Mouse (Mus musculus): Measurements from ENCODE around the gene Atp2b2. TPM values are rescaled to one million over a fixed set of nuclear protein-coding genes. Genes with fewer than 3 reads are reported as not detected.

Gene Atp2b2
- total RNA-seq, 2 experiments from 2014 or later = not detected

DNA sequence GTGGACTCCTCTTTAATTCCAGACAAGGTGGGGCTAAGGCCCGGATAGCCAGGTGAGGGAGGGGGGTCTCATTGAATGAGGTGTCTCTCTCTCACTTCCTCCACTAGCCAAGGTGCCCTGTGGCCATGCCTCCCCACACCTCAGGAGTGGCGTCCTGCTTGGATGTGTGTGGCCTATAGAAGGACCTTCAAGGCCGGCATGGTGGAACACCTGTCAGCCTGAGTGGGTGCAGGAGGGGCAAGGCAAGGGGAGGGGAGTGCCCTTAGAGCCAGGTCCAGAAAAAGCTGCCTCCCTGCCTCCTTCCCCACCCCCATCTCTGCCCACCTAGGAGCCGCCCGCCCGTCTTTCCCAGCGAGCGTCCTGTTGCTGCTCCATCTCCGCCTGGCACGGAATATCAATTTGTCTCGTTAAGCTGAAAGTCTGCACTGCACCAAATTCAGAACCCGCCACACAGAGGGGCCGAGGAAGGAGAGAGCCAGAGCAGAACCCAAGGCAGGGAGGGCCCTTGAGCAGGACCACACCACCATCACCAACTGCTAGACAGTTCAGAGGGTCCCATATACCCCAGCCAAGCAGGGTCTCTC is 150.2 kb downstream of the Atp2b2 start:
- no peak for ATAC-seq (ENCODE audit: poor library complexity, severe bottlenecking)

DNA sequence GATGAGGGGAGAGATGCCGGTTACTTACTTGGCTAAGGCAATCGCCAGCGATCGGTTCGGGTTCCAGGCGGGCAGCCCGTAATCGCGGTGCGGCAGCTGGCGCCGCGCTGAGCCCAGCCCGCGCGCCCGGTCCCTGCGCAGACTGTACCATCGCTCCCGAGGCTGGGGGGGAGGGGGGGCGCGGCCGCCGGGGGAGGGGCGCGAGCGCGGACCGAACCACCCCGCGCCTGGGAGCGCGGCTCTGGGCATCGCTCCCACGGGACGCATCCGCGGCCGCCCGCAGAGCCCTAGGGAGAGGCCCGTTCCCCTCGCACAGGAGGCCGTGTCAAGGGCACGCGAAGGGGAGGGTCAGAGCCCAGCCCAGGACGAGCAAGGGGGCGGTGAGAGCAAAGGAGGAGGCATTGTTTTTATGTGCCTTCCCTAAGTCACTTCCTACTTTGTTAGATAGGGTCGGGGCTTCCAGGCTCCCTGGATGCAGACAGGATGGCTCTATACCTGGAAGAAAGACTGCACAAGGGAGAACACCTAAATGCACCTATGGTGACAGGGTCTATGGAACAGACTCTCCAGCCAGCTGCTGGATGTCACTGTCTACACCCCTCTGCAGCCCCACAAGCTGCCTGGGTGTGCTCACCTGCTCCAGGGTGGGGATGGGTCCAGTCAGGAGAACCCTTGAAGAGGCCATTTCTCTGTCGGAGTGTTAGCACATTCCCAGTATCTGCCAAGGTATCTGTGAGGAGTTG is 151.0 kb downstream of the Atp2b2 start:
- ATAC-seq (ENCODE audit: poor library complexity, severe bottlenecking) = no peak

DNA sequence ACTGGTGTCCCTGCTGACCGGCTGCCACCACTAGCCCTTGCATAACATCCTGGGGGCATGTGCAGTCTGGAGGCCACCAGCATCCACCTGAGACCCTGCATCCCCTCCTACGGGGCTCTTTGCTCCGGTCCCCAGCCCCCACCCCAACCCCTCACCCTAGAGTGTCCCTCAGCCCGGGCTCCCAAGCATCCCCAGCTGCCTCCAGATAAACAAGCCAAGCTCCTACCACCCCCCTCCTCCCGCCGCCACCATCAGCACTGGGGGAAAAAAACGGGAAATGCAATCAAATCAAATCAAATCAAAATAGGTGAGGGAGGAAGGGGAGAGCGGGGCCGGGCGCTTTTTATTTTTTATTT is 151.6 kb downstream of the Atp2b2 start:
- ATAC-seq (ENCODE audit: poor library complexity, severe bottlenecking) = no peak

DNA sequence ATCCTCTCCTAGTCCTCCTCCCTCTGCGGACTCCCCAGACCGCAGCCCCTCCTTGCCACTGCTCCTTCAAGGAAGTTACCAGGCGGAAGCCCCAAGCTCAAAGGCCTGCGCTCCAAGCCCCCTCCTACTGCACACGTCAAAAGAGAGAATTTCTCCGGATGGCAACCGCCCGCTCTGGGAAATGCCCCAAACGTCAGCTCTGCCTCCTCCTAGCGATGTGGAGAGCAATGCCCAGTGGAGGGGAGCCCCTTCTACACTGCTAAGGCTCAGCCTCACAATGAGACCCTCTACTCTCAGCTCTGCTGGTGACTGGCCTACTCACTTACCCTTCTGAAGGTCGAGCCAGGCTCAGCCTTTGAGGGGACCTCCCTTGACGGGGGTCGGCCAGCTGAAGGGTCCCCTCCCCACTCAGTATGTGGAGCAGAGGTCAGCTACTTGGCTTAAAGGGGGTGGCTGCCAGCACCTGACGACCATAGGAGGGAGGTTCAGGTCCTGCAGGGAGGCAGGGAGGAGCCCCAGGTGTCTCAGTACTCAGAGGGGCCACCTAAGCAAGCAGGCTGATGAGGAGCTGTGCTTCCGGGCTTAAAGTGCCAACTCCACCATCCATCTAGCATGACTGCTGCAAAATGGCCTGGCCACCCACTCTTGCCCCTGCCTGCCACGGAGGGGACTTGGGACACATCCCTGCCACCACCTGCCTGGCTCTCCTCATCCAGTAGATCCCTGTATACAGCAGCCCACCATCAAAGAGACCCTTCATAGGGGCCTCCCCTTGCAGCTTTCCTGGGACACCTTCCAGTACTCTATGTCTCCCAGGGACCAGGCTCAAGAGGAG is 152.2 kb downstream of the Atp2b2 start:
- no peak for ATAC-seq (ENCODE audit: poor library complexity, severe bottlenecking)

DNA sequence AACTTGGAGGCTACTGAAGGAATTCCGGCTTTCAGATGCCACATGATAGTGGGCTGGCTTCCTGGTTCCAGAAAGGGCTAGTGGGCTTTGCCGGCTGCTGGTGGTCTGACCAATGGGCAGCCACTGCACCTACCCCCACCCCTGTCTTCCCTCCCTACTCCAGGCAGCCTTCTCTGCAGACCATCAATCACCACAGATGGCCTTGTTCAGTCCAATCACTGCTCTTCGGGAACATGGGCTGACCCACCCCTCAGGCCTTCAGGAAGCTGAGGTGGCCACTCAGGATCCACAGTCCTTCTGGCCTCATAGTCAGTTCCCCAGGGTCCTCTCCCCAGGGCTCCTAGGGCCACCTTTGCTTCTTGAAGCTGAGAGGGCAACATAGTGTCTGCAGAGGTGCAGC is 153.2 kb downstream of the Atp2b2 start:
- ATAC-seq (ENCODE audit: poor library complexity, severe bottlenecking) = no peak

GRCm38 (mm10) chr6:113886886-113887285 is 155.5 kb downstream of the Atp2b2 start:
- no peak for ATAC-seq (ENCODE audit: poor library complexity, severe bottlenecking)

GRCm38 (mm10) chr6:113884806-113885205 is 157.6 kb downstream of the Atp2b2 start:
- no peak for ATAC-seq (ENCODE audit: poor library complexity, severe bottlenecking)

GRCm38 (mm10) chr6:113883225-113883624 is 159.2 kb downstream of the Atp2b2 start:
- ATAC-seq (ENCODE audit: poor library complexity, severe bottlenecking) = no peak

DNA sequence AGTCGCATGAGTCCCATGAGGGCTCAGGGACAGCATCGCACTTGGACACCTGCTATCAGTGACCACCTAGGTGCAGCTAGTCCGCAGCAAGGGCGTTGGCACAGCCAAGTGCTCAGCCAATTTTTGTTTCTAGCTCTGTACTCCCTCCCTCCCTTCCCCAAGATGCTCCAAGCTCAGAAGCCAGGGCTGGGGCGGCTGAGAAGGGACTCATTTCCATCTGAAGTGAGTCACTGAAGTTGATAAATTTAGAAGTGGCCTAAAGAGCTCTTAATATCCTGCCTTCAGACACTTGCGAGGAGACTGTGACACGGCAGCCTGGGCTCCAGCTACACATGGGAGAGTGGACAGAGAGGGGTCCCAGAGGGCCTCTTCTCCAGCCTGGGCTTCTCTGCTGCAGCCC is 160.0 kb downstream of the Atp2b2 start:
- no peak for ATAC-seq (ENCODE audit: poor library complexity, severe bottlenecking)

GRCm38 (mm10) chr6:113881561-113882243 is 160.7 kb downstream of the Atp2b2 start:
- ATAC-seq (ENCODE audit: poor library complexity, severe bottlenecking) = no peak

- ATAC-seq (ENCODE audit: poor library complexity, severe bottlenecking) = no peak
Observed at GRCm38 (mm10) chr6:113879366-113879765, 163.0 kb downstream of the Atp2b2 start.

GRCm38 (mm10) chr6:113878510-113879128 is 163.8 kb downstream of the Atp2b2 start:
- ATAC-seq (ENCODE audit: poor library complexity, severe bottlenecking) = no peak

DNA sequence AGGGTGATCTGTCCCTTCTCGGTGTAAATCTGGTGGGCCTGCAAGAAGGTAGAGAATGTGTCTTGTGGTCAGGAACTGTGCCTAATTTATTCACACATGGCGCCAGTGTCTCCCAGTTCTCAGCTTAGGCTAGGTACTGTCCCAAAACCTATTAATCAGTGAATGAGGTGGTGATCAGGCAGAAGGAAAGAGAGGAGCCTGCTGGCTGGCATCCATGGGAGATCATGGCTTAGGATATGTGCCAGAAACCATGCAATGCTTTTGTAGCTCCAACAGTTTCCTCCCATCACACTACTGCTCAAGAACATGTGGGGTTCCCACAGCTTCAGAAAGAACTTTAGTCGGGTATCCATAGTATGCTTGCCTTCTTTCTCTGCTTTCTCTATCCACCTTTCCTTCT is 165.8 kb downstream of the Atp2b2 start:
- no peak for ATAC-seq (ENCODE audit: poor library complexity, severe bottlenecking)

DNA sequence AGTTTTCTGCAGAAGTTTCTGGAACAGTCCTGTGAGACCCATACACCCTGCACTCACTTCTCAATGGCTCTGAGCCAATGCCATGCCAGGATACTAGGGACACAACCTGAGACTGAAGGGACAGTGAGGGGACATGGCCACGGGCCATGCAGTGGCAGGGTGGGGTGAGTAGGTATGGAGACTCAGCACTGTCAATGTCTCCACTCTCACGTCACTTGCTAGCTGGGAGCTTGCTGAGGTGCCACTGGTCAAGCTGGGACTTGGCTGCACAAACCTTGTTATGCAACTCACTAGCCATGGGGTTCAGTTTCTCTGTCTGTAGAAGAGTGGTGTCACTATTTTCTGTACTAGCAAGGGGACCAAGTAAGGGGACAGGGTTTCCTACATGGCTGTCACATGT is 167.2 kb downstream of the Atp2b2 start:
- ATAC-seq (ENCODE audit: poor library complexity, severe bottlenecking) = no peak

DNA sequence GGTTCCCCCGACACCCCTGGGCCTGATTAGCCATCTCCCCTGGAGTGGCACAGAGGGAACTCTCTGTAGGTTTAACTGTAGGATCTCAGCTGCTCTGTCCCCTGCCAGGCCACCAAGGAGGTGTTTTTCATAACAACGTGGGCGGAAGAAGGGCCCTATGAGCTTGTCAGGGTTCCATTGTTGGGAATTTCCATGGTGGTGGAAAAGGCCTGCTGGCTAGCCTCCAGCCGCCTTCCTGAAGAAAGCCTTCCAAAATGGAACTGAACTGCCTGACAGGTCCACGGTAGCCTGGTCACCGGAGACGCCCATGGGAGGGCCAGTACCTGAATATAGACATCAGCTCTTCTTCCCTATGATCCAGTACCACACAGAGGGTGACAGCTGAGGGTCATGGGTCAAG is 169.8 kb downstream of the Atp2b2 start:
- no peak for ATAC-seq (ENCODE audit: poor library complexity, severe bottlenecking)

GRCm38 (mm10) chr6:113870775-113871174 is 171.6 kb downstream of the Atp2b2 start:
- ATAC-seq (ENCODE audit: poor library complexity, severe bottlenecking) = no peak

GRCm38 (mm10) chr6:113868552-113868951 is 173.9 kb downstream of the Atp2b2 start:
- no peak for ATAC-seq (ENCODE audit: poor library complexity, severe bottlenecking)

- ATAC-seq (ENCODE audit: poor library complexity, severe bottlenecking) = no peak
Observed at GRCm38 (mm10) chr6:113865699-113866098, 176.7 kb downstream of the Atp2b2 start.

- ATAC-seq (ENCODE audit: poor library complexity, severe bottlenecking) = no peak
Observed at GRCm38 (mm10) chr6:113864812-113865211, 177.6 kb downstream of the Atp2b2 start.

- ATAC-seq (ENCODE audit: poor library complexity, severe bottlenecking) = no peak
Observed at GRCm38 (mm10) chr6:113862955-113863354, 179.5 kb downstream of the Atp2b2 start.

DNA sequence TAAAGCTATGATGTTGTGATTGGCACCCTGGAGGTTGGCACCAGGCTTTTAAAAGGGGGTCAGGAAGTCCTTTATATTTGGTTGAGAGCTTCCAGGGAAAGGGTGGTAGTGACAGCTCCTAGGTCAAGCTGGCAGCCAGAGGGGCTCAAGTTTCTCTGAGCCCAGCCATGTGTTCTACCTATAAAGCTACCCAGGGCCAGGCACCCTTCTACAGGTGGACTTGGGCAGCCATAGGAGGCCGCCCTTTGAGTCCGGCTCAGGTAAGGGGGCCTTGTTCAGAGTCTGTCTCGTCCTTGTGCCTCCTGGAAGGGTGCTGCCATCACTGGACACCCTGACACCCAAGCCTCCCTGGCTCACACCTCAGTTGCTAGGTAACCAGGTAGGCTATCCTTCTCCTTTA is 180.5 kb downstream of the Atp2b2 start:
- no peak for ATAC-seq (ENCODE audit: poor library complexity, severe bottlenecking)

All from megakaryocyte, adult 5-6 weeks (primary cell).